Mouse (Mus musculus) bone marrow, adult 2 months (tissue): Measurements from ENCODE around the gene Mtfp1. TPM values are rescaled to one million over a fixed set of nuclear protein-coding genes. Genes with fewer than 3 reads are reported as not detected.

Source experiments
- H3K27ac ChIP-seq: fragments of 200-500 bp; 2 replicates; pipeline ENCODE4 v1.5.1; 2012; ENCODE audit warnings: low read depth, mild to moderate bottlenecking, control low read depth, inconsistent platforms, low read length; ENCODE audit not compliant: control insufficient read depth, poor library complexity, insufficient read depth
- H3K4me1 ChIP-seq: fragments of 200-500 bp; 2 replicates; pipeline ENCODE4 v1.6.1; 2011; ENCODE audit warnings: low read length; ENCODE audit not compliant: control insufficient read depth, insufficient read depth
- H3K4me3 ChIP-seq: fragments of 200-500 bp; replicated peaks from 2 replicates; pipeline ENCODE3; 2011; ENCODE audit warnings: mild to moderate bottlenecking, low read depth, low read length, control low read depth; ENCODE audit not compliant: control insufficient read depth
- CTCF ChIP-seq: fragments of 200-500 bp; IDR thresholded peaks from 2 replicates; pipeline ENCODE4 v1.5.1; 2011; ENCODE audit warnings: low read length, control low read depth; ENCODE audit not compliant: control insufficient read depth, insufficient read depth
- POLR2A ChIP-seq: fragments of 200-500 bp; IDR thresholded peaks from 2 replicates; pipeline ENCODE4 v1.6.1; 2011; ENCODE audit warnings: low read depth, mild to moderate bottlenecking, control low read depth, low read length, borderline replicate concordance; ENCODE audit not compliant: control insufficient read depth
- WGBS: fragments of 180-500 bp; shearing (Covaris S2); methylation state at CpG from one replicate; pipeline ENCODE4 v1.1.7; 2018; 5-methylcytosine and 5-hydroxymethylcytosine counted together
- polyA plus RNA-seq: library from polyadenylated mRNA; stranded (reverse); fragments of >200 nt; gene quantifications from 2 replicates; pipeline ENCODE4 v1.2.4, GENCODE M21; 2011; ENCODE audit warnings: low replicate concordance; ENCODE audit not compliant: missing spikeins, insufficient read depth, insufficient read length

Mtfp1 gene
- polyA plus RNA-seq, 1 experiment, result 9.0 TPM

GRCm38 (mm10) chr11:4060866-4061575 is 34.2 kb downstream of the Mtfp1 start:
- WGBS, result 64% methylated on average over 5 of the region's 5 CpGs
- no peak for TF ChIP-seq CTCF
- TF ChIP-seq POLR2A, result no peak
- no peak overlapping the region for H3K4me3 ChIP-seq
- H3K27ac ChIP-seq, result no peak overlapping the region
- no peaks in the 10 kb centered on the region for H3K4me1 ChIP-seq

- no peak overlapping the region for H3K4me3 ChIP-seq
- no peaks in the 10 kb centered on the region for H3K4me1 ChIP-seq
- WGBS, result 22% methylated on average over 5 of the region's 5 CpGs
- no peak for TF ChIP-seq POLR2A
- TF ChIP-seq CTCF, result peak; percentile 93
- H3K27ac ChIP-seq, result no peak overlapping the region
Measured at GRCm38 (mm10) chr11:4053586-4053985, 41.7 kb downstream of the Mtfp1 start.

- no peaks in the 10 kb centered on the region for H3K4me1 ChIP-seq
- WGBS, result 80% methylated on average over 6 of the region's 6 CpGs
Measured at GRCm38 (mm10) chr11:4048438-4048837, 46.8 kb downstream of the Mtfp1 start.

GRCm38 (mm10) chr11:4047766-4048165 is 47.5 kb downstream of the Mtfp1 start:
- WGBS, result 79% methylated on average over 2 of the region's 2 CpGs
- Histone ChIP-seq H3K4me1 (no peaks in the 10 kb centered on the region), H3K27ac (no peak overlapping the region), H3K4me3 (no peak overlapping the region)
- no peak for TF ChIP-seq CTCF

More at GRCm38 (mm10) chr11:4048438-4048837, 46.8 kb downstream of the Mtfp1 start:
- TF ChIP-seq CTCF (no peak), POLR2A (no peak)
- Histone ChIP-seq H3K27ac (no peak overlapping the region), H3K4me3 (no peak overlapping the region)

GRCm38 (mm10) chr11:4046526-4046925 is 48.7 kb downstream of the Mtfp1 start:
- TF ChIP-seq POLR2A (no peak), CTCF (no peak)
- H3K4me3 ChIP-seq, result no peak overlapping the region
- H3K27ac ChIP-seq, result no peak overlapping the region
- H3K4me1 ChIP-seq, result no peaks in the 10 kb centered on the region
- WGBS, result 64% methylated on average over 5 of the region's 5 CpGs

GRCm38 (mm10) chr11:4043081-4043480 is 52.2 kb downstream of the Mtfp1 start:
- WGBS, result 85% methylated on average over 7 of the region's 7 CpGs

More at GRCm38 (mm10) chr11:4043081-4043480, 52.2 kb downstream of the Mtfp1 start:
- Histone ChIP-seq H3K4me3 (no peak overlapping the region), H3K27ac (no peak overlapping the region), H3K4me1 (no peaks in the 10 kb centered on the region)
- TF ChIP-seq POLR2A, result no peak

Other genes with a start within 250 kb of the Mtfp1 start
- not detected in 2 replicates for gene Osbp2, start 231.5 kb downstream of the Mtfp1 start, polyA plus RNA-seq
- 0.38 and 0.77 TPM in 2 replicates for gene 4921536K21Rik, start 200.3 kb downstream of the Mtfp1 start, polyA plus RNA-seq
- 0.22 and 1.2 TPM in 2 replicates for gene Dusp18, start 200.2 kb downstream of the Mtfp1 start, polyA plus RNA-seq
- gene Slc35e4, start 180.8 kb downstream of the Mtfp1 start, polyA plus RNA-seq, result 1.3 TPM in 1 of 2 replicates, not detected in the other
- gene Tcn2, start 163.3 kb downstream of the Mtfp1 start, polyA plus RNA-seq, result 16.7 and 48.3 TPM in 2 replicates
- 21.2 and 35.0 TPM in 2 replicates for gene Pes1, start 131.5 kb downstream of the Mtfp1 start, polyA plus RNA-seq
- not detected in 2 replicates for gene 4930556J24Rik, start 118.7 kb downstream of the Mtfp1 start, polyA plus RNA-seq
- 0.56 TPM in 1 of 2 replicates, not detected in the other for gene Gal3st1, start 111.8 kb downstream of the Mtfp1 start, polyA plus RNA-seq
- gene Sec14l4, start 64.0 kb downstream of the Mtfp1 start, polyA plus RNA-seq, result 0.47 TPM in 1 of 2 replicates, not detected in the other
- gene Sec14l3, start 30.6 kb downstream of the Mtfp1 start, polyA plus RNA-seq, result not detected in 2 replicates
- gene Sec14l2, start 28.0 kb upstream of the Mtfp1 start, polyA plus RNA-seq, result 15.4 and 20.3 TPM in 2 replicates
- 8.5 and 10.5 TPM in 2 replicates for gene Rnf215, start 39.8 kb upstream of the Mtfp1 start, polyA plus RNA-seq
- gene Ccdc157, start 64.8 kb upstream of the Mtfp1 start, polyA plus RNA-seq, result 5.0 and 5.9 TPM in 2 replicates
- gene Sf3a1, start 64.9 kb upstream of the Mtfp1 start, polyA plus RNA-seq, result 26.7 and 39.7 TPM in 2 replicates
- gene Tbc1d10a, start 91.3 kb upstream of the Mtfp1 start, polyA plus RNA-seq, result 5.2 and 13.5 TPM in 2 replicates
- gene Castor1, start 122.8 kb upstream of the Mtfp1 start, polyA plus RNA-seq, result 2.6 TPM in 1 of 2 replicates, not detected in the other
- gene Osm, start 141.0 kb upstream of the Mtfp1 start, polyA plus RNA-seq, result 2.2 and 5.1 TPM in 2 replicates
- 0.70 TPM in 1 of 2 replicates, not detected in the other for gene Lif, start 162.1 kb upstream of the Mtfp1 start, polyA plus RNA-seq